Mouse (Mus musculus): ENCODE results near the gene Hist1h2ad.
"Not testable (repeated sequence)": the region's sequence is repeated elsewhere in the genome, so short reads cannot be mapped to it uniquely, and the experiment has no call there.

The Hist1h2ad gene

GRCm38 (mm10) chr13:23562699-23563462, 11.3 kb upstream of the Hist1h2ad start:
- DNase-seq (ENCODE audit: low spot score in 2 of 2) = no peak

DNA sequence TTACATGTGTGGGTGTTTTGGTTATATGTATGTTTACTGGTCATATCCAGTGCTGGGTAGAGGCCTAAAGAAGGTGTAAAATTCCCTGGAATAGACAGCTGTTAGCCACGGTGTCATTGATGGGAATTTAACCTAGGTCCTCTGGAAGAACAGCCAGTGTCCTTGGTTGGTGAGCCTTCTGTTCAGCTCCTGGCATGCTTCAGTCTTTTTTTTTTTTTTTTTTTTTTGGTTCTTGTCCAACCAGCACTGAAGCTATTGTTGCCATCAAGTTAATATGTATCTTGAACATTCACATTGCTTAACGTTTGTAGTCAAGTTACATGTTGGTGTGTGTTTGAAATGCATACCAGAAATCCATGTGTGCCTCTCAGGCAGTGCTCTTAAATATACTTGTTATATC, 9.7 kb upstream of the Hist1h2ad start:
- DNase-seq (ENCODE audit: low spot score in 2 of 2) = no peak

DNA sequence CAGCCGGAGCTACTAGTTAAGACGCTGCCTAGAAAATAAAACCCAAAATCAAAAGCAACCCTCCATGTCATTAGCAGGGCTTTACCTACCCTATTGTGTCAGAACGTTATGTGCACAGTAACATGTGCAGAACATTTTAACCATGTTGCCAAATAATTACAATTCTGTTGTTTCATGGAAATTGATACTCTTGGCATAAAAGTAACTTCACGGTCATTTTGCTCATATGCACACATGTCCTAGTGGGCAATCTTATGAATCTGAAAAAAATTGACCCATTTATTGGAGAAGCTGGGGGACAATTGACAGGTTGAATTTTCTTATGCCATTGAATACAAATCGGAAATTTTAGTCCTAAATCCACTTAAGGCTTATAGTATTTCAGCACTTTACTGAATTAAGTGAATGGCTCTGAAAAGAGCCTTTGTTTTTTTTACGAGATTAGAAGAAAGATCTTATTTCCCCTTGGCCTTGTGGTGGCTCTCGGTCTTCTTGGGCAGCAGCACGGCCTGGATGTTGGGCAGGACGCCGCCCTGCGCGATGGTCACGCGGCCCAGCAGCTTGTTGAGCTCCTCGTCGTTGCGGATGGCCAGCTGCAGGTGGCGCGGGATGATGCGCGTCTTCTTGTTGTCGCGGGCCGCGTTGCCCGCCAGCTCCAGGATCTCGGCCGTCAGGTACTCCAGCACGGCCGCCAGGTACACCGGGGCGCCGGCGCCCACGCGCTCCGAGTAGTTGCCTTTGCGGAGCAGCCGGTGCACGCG, 3.7 kb upstream of the Hist1h2ad start:
- not testable (repeated sequence) for DNase-seq (ENCODE audit: low spot score in 2 of 2)

DNA sequence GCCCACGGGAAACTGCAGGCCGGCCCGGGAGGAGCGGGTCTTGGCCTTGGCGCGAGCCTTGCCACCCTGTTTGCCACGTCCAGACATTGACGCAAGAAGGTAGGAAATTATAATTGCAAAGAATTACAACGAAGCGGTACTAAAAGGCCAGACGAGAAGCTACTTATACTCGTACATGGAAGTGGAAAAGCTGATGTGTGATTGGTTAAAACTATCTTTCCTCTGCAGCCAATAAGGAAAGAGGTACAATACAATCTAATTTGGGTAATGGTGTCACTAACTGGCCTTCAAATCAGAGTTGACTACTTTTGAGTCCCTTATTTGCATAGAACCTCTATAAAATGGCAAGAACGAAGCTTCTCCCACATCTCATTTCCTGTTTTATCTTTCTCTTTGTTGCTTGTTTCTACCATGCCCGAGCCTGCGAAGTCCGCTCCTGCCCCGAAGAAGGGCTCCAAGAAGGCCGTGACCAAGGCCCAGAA, 3.1 kb upstream of the Hist1h2ad start, which contains the start of the genes Hist1h2ae and Hist1h2bg:
Hist1h2ae (minus strand) TSS at position 199 of the 482 bp plus-strand sequence.
Hist1h2bg (plus strand) TSS at position 375 of the 482 bp plus-strand sequence.
- DNase-seq (ENCODE audit: low spot score in 2 of 2) = peak; percentile 34 to 61

DNA sequence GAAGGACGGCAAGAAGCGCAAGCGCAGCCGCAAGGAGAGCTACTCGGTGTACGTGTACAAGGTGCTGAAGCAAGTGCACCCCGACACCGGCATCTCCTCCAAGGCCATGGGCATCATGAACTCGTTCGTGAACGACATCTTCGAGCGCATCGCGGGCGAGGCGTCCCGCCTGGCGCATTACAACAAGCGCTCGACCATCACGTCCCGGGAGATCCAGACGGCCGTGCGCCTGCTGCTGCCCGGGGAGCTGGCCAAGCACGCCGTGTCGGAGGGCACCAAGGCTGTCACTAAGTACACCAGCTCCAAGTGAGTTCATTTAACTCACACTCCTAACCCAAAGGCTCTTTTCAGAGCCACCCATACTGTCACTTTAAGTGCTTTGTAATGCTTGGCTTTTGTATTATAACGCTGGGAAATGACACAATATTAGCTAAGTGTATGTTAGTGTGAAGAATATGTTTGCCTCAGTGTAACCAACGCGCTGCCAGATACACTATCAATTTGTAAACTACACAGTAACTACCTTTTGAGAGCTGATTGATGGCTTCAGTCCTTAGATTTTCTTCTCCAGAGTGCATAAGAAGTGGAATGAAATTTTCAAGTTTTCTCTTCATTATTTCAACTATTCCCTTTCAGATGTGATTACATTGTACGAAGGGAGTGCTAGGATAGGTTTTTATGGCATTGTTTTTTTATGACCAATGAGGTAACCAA, 2.5 kb upstream of the Hist1h2ad start:
- not testable (repeated sequence) for DNase-seq (ENCODE audit: low spot score in 2 of 2)

DNA sequence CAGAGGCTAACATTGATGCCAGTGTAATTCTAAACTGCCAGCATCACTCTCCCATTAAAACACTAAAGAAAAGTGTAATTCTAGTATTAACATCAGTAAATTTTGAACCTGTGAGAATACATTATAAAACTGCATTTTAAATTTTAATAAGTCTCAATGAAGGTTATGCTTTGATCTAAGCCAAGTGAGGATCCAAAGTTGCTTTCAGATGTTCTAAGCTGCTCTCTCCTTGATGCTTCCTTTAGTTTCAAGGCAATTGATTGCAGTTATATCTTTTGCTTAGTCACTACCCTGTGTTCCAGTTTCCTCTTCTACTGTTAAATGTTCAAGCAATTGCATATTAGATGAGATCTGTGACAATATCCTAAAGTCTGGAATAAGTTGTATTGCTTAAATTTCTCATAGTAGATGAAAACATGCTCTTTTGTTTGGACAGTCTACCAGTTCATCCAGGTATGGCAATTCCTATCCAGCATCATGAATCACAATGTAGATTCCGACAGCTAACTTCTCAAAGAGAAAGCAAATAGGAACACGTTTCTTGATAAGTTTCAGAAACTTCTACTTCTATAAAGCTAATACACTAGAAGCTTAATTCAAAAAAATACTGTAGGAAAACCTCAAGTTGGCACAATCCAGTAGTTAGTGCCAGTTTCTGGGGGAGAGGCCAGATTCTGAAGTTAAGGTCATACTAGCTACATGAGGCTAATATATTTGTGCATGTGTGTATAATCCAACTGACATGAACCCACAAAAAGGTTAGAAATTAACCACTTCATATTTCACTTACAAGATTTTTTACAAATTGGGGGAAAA, 1.8 kb upstream of the Hist1h2ad start:
- no peak for DNase-seq (ENCODE audit: low spot score in 2 of 2)

- DNase-seq (ENCODE audit: low spot score in 2 of 2) = not testable (repeated sequence)
Measured at GRCm38 (mm10) chr13:23573034-23573897, 915 bp upstream of the Hist1h2ad start.

- not testable (repeated sequence) for DNase-seq (ENCODE audit: low spot score in 2 of 2)
Measured at GRCm38 (mm10) chr13:23574546-23575170, 477 bp downstream of the Hist1h2ad start.

- DNase-seq (ENCODE audit: low spot score in 2 of 2) = no peak
Measured at GRCm38 (mm10) chr13:23575271-23575851, 1.2 kb downstream of the Hist1h2ad start, which contains the start of gene Hist1h3d. Hist1h3d (plus strand) TSS chr13:23575763.

- not testable (repeated sequence) for DNase-seq (ENCODE audit: low spot score in 2 of 2)
Measured at GRCm38 (mm10) chr13:23575864-23576313, 1.7 kb downstream of the Hist1h2ad start.

GRCm38 (mm10) chr13:23576351-23576881, 2.2 kb downstream of the Hist1h2ad start:
- DNase-seq (ENCODE audit: low spot score in 2 of 2) = no peak

GRCm38 (mm10) chr13:23576906-23577639, 2.9 kb downstream of the Hist1h2ad start:
- no peak for DNase-seq (ENCODE audit: low spot score in 2 of 2)

DNA sequence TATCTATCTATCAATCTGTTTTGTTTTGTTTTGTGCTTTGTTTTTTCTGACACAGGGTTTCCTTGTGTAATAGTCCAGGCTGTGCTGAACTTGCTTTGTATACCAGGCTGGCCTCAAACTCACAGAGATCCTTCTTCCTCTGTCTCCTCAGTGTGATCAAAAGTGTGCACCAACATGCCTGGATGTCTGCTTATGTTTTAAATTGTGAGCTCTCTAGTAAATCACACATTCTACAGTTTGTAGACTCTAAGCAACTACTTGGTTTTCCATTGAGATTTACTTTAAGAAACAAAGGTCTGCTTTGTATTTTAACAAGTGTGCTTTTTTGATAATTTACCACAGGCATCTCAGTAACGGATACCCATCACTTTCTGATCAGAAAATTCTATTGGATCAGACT, 3.7 kb downstream of the Hist1h2ad start:
- no peak for DNase-seq (ENCODE audit: low spot score in 2 of 2)

DNA sequence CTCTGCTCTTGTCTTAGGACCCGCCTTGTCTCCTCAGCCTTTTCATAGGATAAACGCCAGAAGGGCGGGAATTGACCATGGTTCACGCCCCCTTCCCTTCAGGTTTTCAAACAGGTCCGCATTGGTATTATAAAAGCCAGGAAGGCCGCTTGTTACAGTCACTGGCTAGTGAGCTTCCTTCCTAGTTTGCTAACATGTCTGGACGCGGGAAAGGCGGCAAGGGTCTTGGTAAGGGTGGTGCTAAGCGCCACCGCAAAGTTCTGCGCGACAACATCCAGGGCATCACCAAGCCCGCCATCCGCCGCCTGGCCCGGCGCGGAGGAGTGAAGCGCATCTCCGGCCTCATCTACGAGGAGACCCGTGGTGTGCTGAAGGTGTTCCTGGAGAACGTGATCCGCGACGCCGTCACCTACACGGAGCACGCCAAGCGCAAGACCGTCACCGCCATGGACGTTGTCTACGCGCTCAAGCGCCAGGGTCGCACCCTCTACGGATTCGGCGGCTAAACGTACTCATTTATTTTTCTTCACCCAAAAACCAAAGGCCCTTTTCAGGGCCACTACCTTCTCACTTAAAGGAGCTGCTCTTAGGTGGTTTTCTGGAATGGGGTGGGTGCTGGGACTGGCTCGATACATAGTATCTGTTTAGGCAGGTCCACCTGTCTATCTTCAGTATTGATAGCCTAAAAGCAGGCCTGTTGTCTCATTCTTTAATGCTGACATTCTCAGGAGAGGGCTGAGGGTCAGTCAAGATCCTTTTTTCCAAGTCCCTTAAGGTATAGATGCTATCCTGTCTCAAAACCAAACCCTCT, 7.4 kb downstream of the Hist1h2ad start, which contains the start of gene Hist1h4d:
Hist1h4d (plus strand) TSS at position 191 of the 811 bp plus-strand sequence.
- peak; percentile 77 to 95 for DNase-seq (ENCODE audit: low spot score in 2 of 2)

GRCm38 (mm10) chr13:23582219-23583056, 8.3 kb downstream of the Hist1h2ad start:
- DNase-seq (ENCODE audit: low spot score in 2 of 2) = no peak
